Mouse (Mus musculus) midbrain, embryonic 10.5 days (tissue): Measurements from ENCODE around the gene Zfp42. TPM values are rescaled to one million over a fixed set of nuclear protein-coding genes. Genes with fewer than 3 reads are reported as not detected.

ENCODE experiments used
- polyA plus RNA-seq: library from polyadenylated mRNA; unstranded; fragments of >200 nt; fragmentation: Nextera tagmentation; extraction: Ambion mirVana; gene quantifications from 2 replicates; pipeline ENCODE4 v1.2.1, GENCODE M21; 2016

Zfp42 gene
- polyA plus RNA-seq, 1 experiment from 2014 or later, result 0.06 TPM

Other genes starting within 250 kb of the Zfp42 start
- gene Triml1, start 165.5 kb downstream of the Zfp42 start, polyA plus RNA-seq, result not detected in 2 replicates
- gene Triml2, start 126.4 kb downstream of the Zfp42 start, polyA plus RNA-seq, result not detected in 2 replicates
- gene Adam26b, start 221.1 kb upstream of the Zfp42 start, polyA plus RNA-seq, result not detected in 2 replicates